Mouse (Mus musculus) liver, embryonic 14.5 days (tissue): ENCODE results near the gene A630001G21Rik.

ENCODE experiments used
- CTCF ChIP-seq: IDR thresholded peaks from 2 replicates; pipeline ENCODE4 v1.5.1; 2016; ENCODE audit warnings: antibody characterized with exemption, low read depth, control low read depth
- EP300 ChIP-seq: IDR thresholded peaks from 2 replicates; pipeline ENCODE4 v1.6.1; 2016; ENCODE audit warnings: antibody characterized with exemption, low read depth

DNA sequence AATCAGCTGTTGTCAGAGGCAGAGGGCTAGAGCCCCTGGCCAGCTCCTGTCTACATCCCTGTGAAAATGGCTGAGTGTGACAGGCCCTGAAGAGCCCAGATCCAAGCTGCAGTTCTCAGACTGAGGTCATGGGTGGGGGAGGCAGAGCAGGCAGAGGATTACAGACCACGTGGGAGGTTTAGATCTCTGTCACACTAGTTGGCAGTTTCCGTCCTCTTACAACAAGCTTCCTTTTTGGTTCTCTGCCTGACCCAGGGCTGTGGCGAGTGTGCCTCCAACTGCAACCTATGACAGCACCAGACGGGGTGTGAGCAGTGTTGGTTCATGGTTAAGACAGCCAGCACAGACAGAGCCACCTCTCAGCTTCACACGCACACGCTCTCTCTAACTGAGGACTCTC, 26.9 kb downstream of the A630001G21Rik start:
- TF ChIP-seq CTCF (no peak), EP300 (no peak)
